Mouse (Mus musculus) heart, embryonic 14.5 days (tissue): ENCODE measurements around the gene Map3k20. TPM values are rescaled to one million over a fixed set of nuclear protein-coding genes. Genes with fewer than 3 reads are reported as not detected.

Experiments used
- ATAC-seq: fragments of 200-750 bp; cut with Nextera tagmentation; 2 replicates; pipeline ENCODE4 v1.8.0; 2017; ENCODE audit warnings: low read depth, moderate TSS enrichment; ENCODE audit not compliant: insufficient number of reproducible peaks, insufficient read depth, low FRiP score
- H3K27ac ChIP-seq, 2 experiments: fragments of 200-500 bp in 1 of 2; fragments of 300-500 bp in 1 of 2; sonication (generic) in 1 of 2; replicated peaks in 1 of 2; 2 replicates each; pipeline ENCODE4 v1.5.1; 2012 to 2014; ENCODE audit warnings: low read depth in 2 of 2, low read length in 2 of 2, control low read depth in 1 of 2, mild to moderate bottlenecking in 1 of 2, mixed read lengths in 1 of 2; ENCODE audit not compliant: control insufficient read depth in 1 of 2, insufficient read depth in 1 of 2
- H3K27me3 ChIP-seq: fragments of 300-500 bp; sonication (generic); 2 replicates; pipeline ENCODE4 v1.6.1; 2014; ENCODE audit warnings: mild to moderate bottlenecking, low read length, control low read depth; ENCODE audit not compliant: control insufficient read depth, insufficient read depth
- H3K36me3 ChIP-seq: fragments of 300-500 bp; sonication (generic); 2 replicates; pipeline ENCODE4 v1.6.1; 2014; ENCODE audit warnings: mild to moderate bottlenecking, control low read depth, low read length, mixed read lengths; ENCODE audit not compliant: control insufficient read depth, insufficient read depth
- H3K4me1 ChIP-seq, 2 experiments: fragments of 200-500 bp in 1 of 2; fragments of 300-500 bp in 1 of 2; sonication (generic) in 1 of 2; 2 replicates each; pipeline ENCODE4 v1.6.1; 2012 to 2014; ENCODE audit warnings: low read length in 2 of 2, control low read depth in 1 of 2, mixed read lengths in 1 of 2; ENCODE audit not compliant: control insufficient read depth in 2 of 2, insufficient read depth in 2 of 2
- H3K4me2 ChIP-seq: fragments of 300-500 bp; sonication (generic); 2 replicates; pipeline ENCODE4 v1.6.1; 2014; ENCODE audit warnings: mild to moderate bottlenecking, low read length
- H3K4me3 ChIP-seq, 2 experiments: fragments of 200-500 bp in 1 of 2; fragments of 300-500 bp in 1 of 2; sonication (generic) in 1 of 2; 2 replicates each; pipeline ENCODE4 v1.5.1; 2012 to 2014; ENCODE audit warnings: low read length in 2 of 2, mild to moderate bottlenecking in 2 of 2, control low read depth in 1 of 2, low read depth in 1 of 2, moderate library complexity in 1 of 2; ENCODE audit not compliant: control insufficient read depth in 1 of 2, insufficient read depth in 1 of 2
- H3K9ac ChIP-seq: fragments of 300-500 bp; sonication (generic); 2 replicates; pipeline ENCODE4 v1.6.1; 2014; ENCODE audit warnings: mild to moderate bottlenecking, low read length
- H3K9me3 ChIP-seq: fragments of 300-500 bp; sonication (generic); 2 replicates; pipeline ENCODE4 v1.6.1; 2016; ENCODE audit warnings: low read length, control low read depth; ENCODE audit not compliant: control insufficient read depth
- WGBS: fragments of 180-500 bp; shearing (Covaris S2); extraction: QIAGEN DNeasy Blood & Tissue Kit; methylation state at CpG from one replicate; pipeline ENCODE4 v1.1.7; 2014; 5-methylcytosine and 5-hydroxymethylcytosine counted together
- polyA plus RNA-seq: library from polyadenylated mRNA; unstranded; fragments of >200 nt; fragmentation: Nextera tagmentation; extraction: Ambion mirVana; gene quantifications from 2 replicates; pipeline ENCODE4 v1.2.1, GENCODE M21; 2014

Map3k20 gene
- polyA plus RNA-seq, 1 experiment from 2014 or later = 85.1 TPM

DNA sequence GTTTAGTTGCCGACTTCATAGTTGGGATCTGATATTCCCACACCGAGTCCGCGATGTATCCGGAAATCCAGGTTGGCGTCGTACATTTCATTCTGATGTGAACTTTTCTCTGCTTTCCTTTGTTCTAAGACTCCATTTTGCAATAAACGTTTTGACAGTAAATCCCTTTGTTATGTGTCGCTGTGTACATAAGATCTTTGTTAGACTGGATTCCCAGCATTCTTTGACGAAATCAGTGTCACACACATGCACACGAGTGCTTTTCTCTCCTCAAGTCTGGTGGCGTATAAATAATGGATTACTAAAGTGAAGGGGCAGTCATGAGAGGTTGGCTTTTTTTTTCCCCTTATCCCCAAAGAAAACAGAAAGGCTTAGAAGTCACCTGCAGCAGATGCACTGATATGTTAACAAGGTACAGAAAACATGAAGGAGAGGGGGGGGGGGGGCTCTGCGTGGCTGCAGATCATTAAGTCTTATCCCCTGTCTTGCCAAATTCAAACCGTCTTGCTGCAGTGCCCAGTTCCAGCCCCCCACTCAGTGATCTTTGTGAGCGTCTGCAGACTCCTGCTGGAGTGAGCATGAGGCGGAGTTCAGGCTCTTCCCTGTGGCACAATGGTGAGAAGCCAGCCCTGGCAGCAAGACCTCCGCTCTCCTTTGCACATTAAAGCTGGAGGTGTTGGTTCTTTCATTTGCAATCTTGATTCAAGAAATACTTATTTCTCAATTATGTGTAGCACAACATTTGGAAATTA is 122.1 kb downstream of the Map3k20 start:
- 88% methylated on average over 17 of the region's 17 CpGs for WGBS
- Histone ChIP-seq H3K9ac (no peak overlapping the region), H3K4me3 (no peak overlapping the region), H3K9me3 (no peaks in the 10 kb centered on the region), H3K4me2 (no peak overlapping the region), H3K27ac (no peak overlapping the region), H3K4me1 (no peaks in the 10 kb centered on the region), H3K36me3 (peaks cover 48% of the 10 kb centered on the region), H3K27me3 (no peaks in the 10 kb centered on the region)
- ATAC-seq = no peak

DNA sequence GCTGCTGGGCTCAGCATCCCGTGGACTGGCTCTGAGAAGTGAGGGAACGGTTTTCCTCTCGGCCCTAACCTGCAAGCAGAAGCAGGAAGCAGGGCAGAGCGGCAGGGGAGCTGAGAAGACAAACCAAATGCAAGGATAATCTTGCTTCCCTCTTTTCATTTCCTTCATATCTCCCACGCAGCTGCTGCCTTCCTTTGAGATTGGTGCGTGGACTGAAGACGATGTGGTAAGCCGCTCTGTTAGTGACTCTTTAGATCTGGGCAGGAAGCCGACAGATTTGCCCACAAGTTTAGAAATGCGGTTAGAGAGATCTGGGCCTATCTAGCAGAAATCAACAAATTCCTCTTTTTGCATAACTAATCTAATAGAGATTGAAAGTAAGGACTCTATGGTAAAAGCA is 124.5 kb downstream of the Map3k20 start:
- no peaks in the 10 kb centered on the region for H3K27me3 ChIP-seq
- H3K27ac ChIP-seq = no peak overlapping the region
- no peak overlapping the region for H3K4me2 ChIP-seq
- H3K4me3 ChIP-seq = no peak overlapping the region
- H3K36me3 ChIP-seq = peaks cover 25% of the 10 kb centered on the region
- no peak for ATAC-seq
- no peaks in the 10 kb centered on the region for H3K9me3 ChIP-seq
- no peak overlapping the region for H3K9ac ChIP-seq
- no peaks in the 10 kb centered on the region; a peak in 2 of 4 replicates for H3K4me1 ChIP-seq
- WGBS = 53% methylated on average over 10 of the region's 10 CpGs

DNA sequence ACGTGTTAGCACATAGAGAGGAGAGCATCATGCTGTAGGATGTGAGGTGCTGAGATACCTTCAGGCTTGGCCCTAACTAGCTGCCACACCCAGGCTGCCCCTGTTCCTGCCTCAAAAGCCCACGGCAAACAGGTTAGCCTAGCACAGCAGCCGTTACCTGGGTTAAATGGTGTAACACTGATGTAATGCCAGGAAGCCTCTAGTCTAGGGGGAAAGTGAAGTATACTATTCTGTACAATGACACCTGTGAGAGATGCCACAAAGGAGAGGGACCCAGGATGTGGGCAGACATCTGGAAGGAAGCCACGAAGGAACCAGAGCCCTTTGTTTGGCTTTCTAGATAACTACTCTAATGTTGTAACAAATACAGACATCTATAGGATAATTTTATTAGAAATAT is 126.8 kb downstream of the Map3k20 start:
- H3K9ac ChIP-seq = no peak overlapping the region
- H3K27me3 ChIP-seq = no peaks in the 10 kb centered on the region
- no peak overlapping the region for H3K4me3 ChIP-seq
- H3K4me1 ChIP-seq = peaks cover 0 to 11% of the 10 kb centered on the region in 2 experiments
- no peak overlapping the region for H3K27ac ChIP-seq
- no peaks in the 10 kb centered on the region for H3K9me3 ChIP-seq
- 90% methylated on average over 4 of the region's 4 CpGs for WGBS
- no peak overlapping the region for H3K4me2 ChIP-seq
- peaks cover 10% of the 10 kb centered on the region; the same call in 1 of the 2 replicates for H3K36me3 ChIP-seq
- ATAC-seq = no peak

DNA sequence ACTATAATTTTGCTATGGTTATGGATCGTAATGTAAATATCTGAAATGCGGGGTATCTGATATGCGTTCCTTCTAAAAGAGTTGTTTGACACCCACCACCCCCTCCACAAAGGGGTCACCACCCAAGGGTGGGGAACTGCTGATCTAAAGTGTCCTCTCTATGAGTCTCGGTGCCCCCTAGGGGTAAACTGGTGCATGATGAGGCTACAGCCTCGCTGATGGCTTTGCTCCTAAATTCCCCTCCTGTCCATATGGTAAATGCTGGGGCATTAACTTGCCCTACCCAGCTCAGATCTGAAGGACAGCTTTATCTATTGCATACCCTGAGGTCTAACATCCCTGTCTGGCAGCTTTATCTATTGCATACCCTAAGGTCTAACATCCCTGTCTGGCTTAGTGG is 130.0 kb downstream of the Map3k20 start:
- no peak for ATAC-seq
- no peak overlapping the region for H3K4me3 ChIP-seq
- H3K27me3 ChIP-seq = no peaks in the 10 kb centered on the region
- peaks cover 13% of the 10 kb centered on the region for H3K36me3 ChIP-seq
- H3K27ac ChIP-seq = no peak overlapping the region
- no peaks in the 10 kb centered on the region for H3K9me3 ChIP-seq
- H3K9ac ChIP-seq = no peak overlapping the region
- 75% methylated on average over 5 of the region's 5 CpGs for WGBS
- H3K4me1 ChIP-seq = peaks cover 0 to 11% of the 10 kb centered on the region in 2 experiments
- H3K4me2 ChIP-seq = no peak overlapping the region

DNA sequence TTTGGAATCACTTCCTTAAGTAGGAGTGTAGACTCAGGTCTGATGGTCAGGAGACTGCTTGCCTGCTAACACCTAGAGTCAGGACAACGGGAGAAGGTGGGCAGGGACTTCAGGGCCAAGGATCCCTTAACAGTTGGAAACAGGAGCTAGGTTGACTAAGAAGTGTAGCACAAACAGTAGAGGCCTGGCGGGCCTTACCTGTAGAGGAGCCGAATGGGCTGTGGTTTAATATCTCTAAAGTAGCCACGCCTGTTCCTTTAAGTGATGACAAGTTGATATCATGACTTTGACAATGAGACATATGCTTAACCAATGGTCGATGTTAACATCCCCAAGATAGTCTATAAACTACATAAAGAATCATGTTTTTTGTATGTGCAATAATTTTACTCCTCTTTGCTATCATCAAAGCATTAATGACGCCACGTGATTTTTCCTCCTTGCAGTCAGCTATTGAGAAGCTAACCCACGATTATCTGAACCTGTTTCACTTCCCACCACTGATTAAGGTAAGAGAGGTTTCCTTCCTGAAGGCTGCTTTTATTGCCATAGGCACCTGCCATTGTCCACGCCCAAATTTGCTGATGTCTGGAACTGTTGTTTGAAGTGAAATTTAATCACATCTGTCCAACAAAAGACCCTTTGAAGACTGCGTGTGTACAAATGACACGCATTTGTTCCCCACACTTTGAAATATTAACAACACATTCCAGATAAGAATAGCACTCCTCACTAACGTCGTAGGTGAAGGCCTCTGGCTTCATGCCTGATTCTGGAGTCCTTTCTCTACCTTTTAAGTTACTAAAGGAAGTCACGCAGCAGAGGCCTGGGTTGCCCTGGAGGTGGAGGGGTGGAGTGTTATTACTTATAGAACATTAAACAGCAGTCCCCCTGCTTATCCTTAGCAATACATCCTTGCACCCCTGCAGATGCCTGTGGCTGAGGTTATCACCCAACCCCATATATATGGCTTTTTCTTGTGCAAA is 131.0 kb downstream of the Map3k20 start:
- no peak overlapping the region for H3K4me2 ChIP-seq
- 54% methylated on average over 14 of the region's 14 CpGs for WGBS
- no peaks in the 10 kb centered on the region for H3K9me3 ChIP-seq
- H3K4me1 ChIP-seq = peaks cover 0 to 11% of the 10 kb centered on the region in 2 experiments
- peaks cover 13% of the 10 kb centered on the region for H3K36me3 ChIP-seq
- H3K9ac ChIP-seq = no peak overlapping the region
- H3K4me3 ChIP-seq = no peak overlapping the region
- no peaks in the 10 kb centered on the region for H3K27me3 ChIP-seq
- ATAC-seq = no peak
- H3K27ac ChIP-seq = no peak overlapping the region

DNA sequence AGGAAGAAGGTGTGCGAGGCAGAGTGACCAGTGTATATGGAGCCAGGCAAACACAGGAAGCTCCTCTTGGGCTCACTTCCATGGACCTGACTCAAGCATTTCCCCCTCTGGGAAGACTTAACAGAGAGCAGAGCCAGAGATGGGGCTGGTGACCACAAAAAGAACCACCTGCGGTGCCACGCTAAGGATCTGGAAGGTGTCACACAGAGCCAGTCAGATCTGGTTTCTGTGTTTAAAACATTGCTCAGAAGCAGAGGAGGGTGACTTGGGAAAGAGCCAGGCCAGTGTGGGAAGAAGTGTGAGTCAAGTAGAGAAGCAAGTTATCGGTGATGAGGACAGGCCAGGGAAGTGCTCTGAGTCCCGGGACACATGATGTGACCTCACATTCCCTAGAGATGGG is 135.1 kb downstream of the Map3k20 start:
- Histone ChIP-seq H3K4me3 (no peak overlapping the region), H3K9me3 (no peaks in the 10 kb centered on the region), H3K27ac (no peak overlapping the region), H3K4me1 (peaks cover 0 to 11% of the 10 kb centered on the region in 2 experiments; a peak in 3 of 4 replicates), H3K4me2 (no peak overlapping the region), H3K9ac (no peak overlapping the region), H3K36me3 (peaks cover 15% of the 10 kb centered on the region), H3K27me3 (no peaks in the 10 kb centered on the region)
- WGBS = 82% methylated on average over 5 of the region's 5 CpGs
- no peak for ATAC-seq

DNA sequence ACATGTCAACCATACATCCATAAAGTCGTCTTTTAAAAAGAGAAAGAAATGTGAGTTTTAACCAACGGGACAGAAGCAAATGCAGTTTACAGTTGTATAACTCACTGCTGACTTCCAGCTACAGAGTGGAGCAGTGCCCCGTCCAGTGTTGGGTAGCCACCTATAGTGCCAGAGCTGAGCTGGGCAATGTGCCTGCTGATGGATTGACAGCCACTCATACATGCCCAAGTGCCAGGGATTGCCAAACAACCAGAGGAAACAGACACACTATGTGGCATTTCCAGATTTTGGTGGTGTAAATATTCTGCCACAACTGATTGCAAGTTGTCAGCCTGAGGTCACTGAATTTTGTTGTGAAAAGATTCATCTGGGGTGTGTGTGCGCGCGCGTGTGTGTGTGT is 139.2 kb downstream of the Map3k20 start:
- no peaks in the 10 kb centered on the region for H3K4me1 ChIP-seq

More for the DNA sequence above, 139.2 kb downstream of the Map3k20 start:
- WGBS = 81% methylated on average over 7 of the region's 7 CpGs
- H3K27me3 ChIP-seq = no peaks in the 10 kb centered on the region
- H3K9me3 ChIP-seq = no peaks in the 10 kb centered on the region
- no peak overlapping the region for H3K4me2 ChIP-seq
- H3K9ac ChIP-seq = no peak overlapping the region
- no peak overlapping the region for H3K4me3 ChIP-seq
- peaks cover 5% of the 10 kb centered on the region; the same call in 1 of the 2 replicates for H3K36me3 ChIP-seq
- no peak overlapping the region for H3K27ac ChIP-seq
- ATAC-seq = no peak
